Mouse (Mus musculus) myocyte (in vitro differentiated cells): ENCODE results near the gene Rnf169. TPM values are rescaled to one million over a fixed set of nuclear protein-coding genes. Genes with fewer than 3 reads are reported as not detected.

ENCODE experiments used
- H3K27me3 ChIP-seq: one replicate; pipeline ENCODE4 v1.6.1; 2011; ENCODE audit not compliant: control insufficient read depth, insufficient read depth, insufficient read length
- H3K36me3 ChIP-seq: one replicate; pipeline ENCODE4 v1.6.1; 2011; ENCODE audit not compliant: control insufficient read depth, insufficient read depth
- H3K4me2 ChIP-seq: one replicate; pipeline ENCODE4 v1.6.1; 2011; ENCODE audit warnings: low read depth, control low read depth
- H3K4me3 ChIP-seq: one replicate; pipeline ENCODE4 v1.5.1; 2011; ENCODE audit warnings: mild to moderate bottlenecking, control low read depth, moderate library complexity
- H3K79me2 ChIP-seq: one replicate; pipeline ENCODE4 v1.6.1; 2011; ENCODE audit not compliant: control insufficient read depth, insufficient read depth
- H3ac ChIP-seq: one replicate; pipeline ENCODE4 v1.6.1; 2011; ENCODE audit not compliant: control insufficient read depth, insufficient read length
- CEBPB ChIP-seq: IDR thresholded peaks from 2 replicates; pipeline ENCODE4 v1.6.1; 2011; ENCODE audit warnings: mild to moderate bottlenecking, moderate library complexity; ENCODE audit not compliant: poor library complexity, insufficient read depth, severe bottlenecking
- E2F4 ChIP-seq: IDR thresholded peaks from one replicate; pipeline ENCODE4 v1.6.1; 2011; ENCODE audit warnings: mild to moderate bottlenecking, control low read depth, moderate library complexity; ENCODE audit not compliant: insufficient read depth
- MAX ChIP-seq: IDR thresholded peaks from one replicate; pipeline ENCODE4 v1.6.1; 2011; ENCODE audit warnings: low read depth, mild to moderate bottlenecking, control low read depth
- MYOD1 ChIP-seq, 3 experiments: IDR thresholded peaks; one replicate each; pipeline ENCODE4 v1.6.1; 2011; ENCODE audit warnings: control low read depth in 2 of 3, low read depth in 2 of 3, mild to moderate bottlenecking in 2 of 3, moderate library complexity in 1 of 3; ENCODE audit not compliant: insufficient read length in 2 of 3, control insufficient read depth in 1 of 3
- MYOG ChIP-seq, 3 experiments: IDR thresholded peaks; one replicate each; pipeline ENCODE4 v1.6.1; 2011; ENCODE audit warnings: control low read depth in 2 of 3, low read depth in 2 of 3, mild to moderate bottlenecking in 2 of 3; ENCODE audit not compliant: insufficient read length in 2 of 3, control insufficient read depth in 1 of 3, insufficient read depth in 1 of 3
- POLR2A ChIP-seq: IDR thresholded peaks from one replicate; pipeline ENCODE4 v1.6.1; 2011; ENCODE audit warnings: low read depth, mild to moderate bottlenecking, control low read depth, moderate library complexity; ENCODE audit not compliant: insufficient read length
- POLR2AphosphoS2 ChIP-seq: IDR thresholded peaks from one replicate; pipeline ENCODE4 v1.6.1; 2011; ENCODE audit warnings: low read depth, control low read depth; ENCODE audit not compliant: insufficient read length
- REST ChIP-seq: IDR thresholded peaks from one replicate; pipeline ENCODE4 v1.6.1; 2011; ENCODE audit warnings: mild to moderate bottlenecking, control low read depth, moderate library complexity; ENCODE audit not compliant: insufficient read depth, insufficient read length
- SRF ChIP-seq: IDR thresholded peaks from one replicate; pipeline ENCODE4 v1.6.1; 2011; ENCODE audit warnings: low read depth; ENCODE audit not compliant: control insufficient read depth, insufficient read length
- TCF12 ChIP-seq: IDR thresholded peaks from one replicate; pipeline ENCODE4 v1.6.1; 2011; ENCODE audit warnings: mild to moderate bottlenecking, control low read depth; ENCODE audit not compliant: poor library complexity, insufficient read depth, severe bottlenecking
- TCF3 ChIP-seq: IDR thresholded peaks from one replicate; pipeline ENCODE4 v1.6.1; 2011; ENCODE audit warnings: low read depth, control low read depth; ENCODE audit not compliant: insufficient read length
- USF1 ChIP-seq: IDR thresholded peaks from one replicate; pipeline ENCODE4 v1.6.1; 2011; ENCODE audit warnings: low read depth, mild to moderate bottlenecking, control low read depth, moderate library complexity
- polyA plus RNA-seq: library from polyadenylated mRNA; unstranded; fragments of >200 nt; fragmentation: generic; extraction: Trizol; gene quantifications from one replicate; pipeline ENCODE4 v1.2.1, GENCODE M21; 2012; ENCODE audit warnings: missing spikeins

Gene Rnf169
- polyA plus RNA-seq, 1 experiment = 3.0 TPM

GRCm38 (mm10) chr7:99919971-99920370, 60.3 kb downstream of the Rnf169 start:
- H3K4me2 ChIP-seq = no peak overlapping the region
- H3ac ChIP-seq = no peak overlapping the region
- H3K27me3 ChIP-seq = peaks cover 22% of the 10 kb centered on the region
- no peaks in the 10 kb centered on the region for H3K79me2 ChIP-seq
- no peaks in the 10 kb centered on the region for H3K36me3 ChIP-seq
- no peak overlapping the region for H3K4me3 ChIP-seq
- TF ChIP-seq POLR2AphosphoS2 = peak; percentile 14
- no peak for TF ChIP-seq USF1

GRCm38 (mm10) chr7:99919164-99919563, 61.1 kb downstream of the Rnf169 start:
- Histone ChIP-seq H3K36me3 (no peaks in the 10 kb centered on the region), H3ac (no peak overlapping the region), H3K4me3 (no peak overlapping the region), H3K79me2 (no peaks in the 10 kb centered on the region), H3K4me2 (no peak overlapping the region), H3K27me3 (peaks cover 28% of the 10 kb centered on the region)
- TF ChIP-seq E2F4 = no peak
- TF ChIP-seq MYOD1 (IDR thresholded peaks at IDR 0.05; ENCODE audit: control insufficient read depth in 1 of 3, insufficient read length in 2 of 3, low read depth in 2 of 3) = no peak
- TF ChIP-seq REST = no peak
- no peak for TF ChIP-seq POLR2A
- TF ChIP-seq SRF = no peak
- no peak for TF ChIP-seq TCF12
- TF ChIP-seq TCF3 = no peak
- no peak for TF ChIP-seq CEBPB
- no peak for TF ChIP-seq USF1

GRCm38 (mm10) chr7:99917320-99917844, 62.9 kb downstream of the Rnf169 start:
- no peak overlapping the region for H3ac ChIP-seq
- H3K36me3 ChIP-seq = no peaks in the 10 kb centered on the region
- peaks cover 30% of the 10 kb centered on the region for H3K27me3 ChIP-seq
- no peak overlapping the region for H3K4me3 ChIP-seq
- no peaks in the 10 kb centered on the region for H3K79me2 ChIP-seq
- no peak for TF ChIP-seq TCF12
- no peak for TF ChIP-seq USF1
- TF ChIP-seq POLR2AphosphoS2 = peak; percentile 19
- H3K4me2 ChIP-seq = no peak overlapping the region

- TF ChIP-seq USF1 (no peak), MYOG (IDR thresholded peaks at IDR 0.05; ENCODE audit: control insufficient read depth in 1 of 3, insufficient read depth in 1 of 3, insufficient read length in 2 of 3, low read depth in 2 of 3) (no peak), REST (no peak), TCF3 (no peak), POLR2AphosphoS2 (no peak), MYOD1 (IDR thresholded peaks at IDR 0.05; ENCODE audit: control insufficient read depth in 1 of 3, insufficient read length in 2 of 3, low read depth in 2 of 3) (no peak), TCF12 (no peak), CEBPB (no peak), MAX (no peak), SRF (no peak), E2F4 (no peak), POLR2A (no peak)
- no peak overlapping the region for H3K4me3 ChIP-seq
- H3K4me2 ChIP-seq = no peak overlapping the region
These were observed 63.4 kb downstream of the Rnf169 start for GRCm38 (mm10) chr7:99916741-99917319.

GRCm38 (mm10) chr7:99915511-99915910, 64.7 kb downstream of the Rnf169 start:
- no peaks in the 10 kb centered on the region for H3K79me2 ChIP-seq
- H3K36me3 ChIP-seq = no peaks in the 10 kb centered on the region
- H3K4me2 ChIP-seq = no peak overlapping the region
- TF ChIP-seq E2F4 = no peak
- no peak for TF ChIP-seq SRF
- no peak for TF ChIP-seq TCF12
- no peak for TF ChIP-seq REST
- TF ChIP-seq MYOG (IDR thresholded peaks at IDR 0.05; ENCODE audit: control insufficient read depth in 1 of 3, insufficient read depth in 1 of 3, insufficient read length in 2 of 3, low read depth in 2 of 3) = no peak
- no peak for TF ChIP-seq MYOD1 (IDR thresholded peaks at IDR 0.05; ENCODE audit: control insufficient read depth in 1 of 3, insufficient read length in 2 of 3, low read depth in 2 of 3)
- TF ChIP-seq POLR2AphosphoS2 = no peak
- no peak for TF ChIP-seq CEBPB
- TF ChIP-seq POLR2A = no peak
- TF ChIP-seq USF1 = no peak
- TF ChIP-seq MAX = no peak
- no peak for TF ChIP-seq TCF3
- H3K4me3 ChIP-seq = no peak overlapping the region
- peaks cover 30% of the 10 kb centered on the region for H3K27me3 ChIP-seq
- no peak overlapping the region for H3ac ChIP-seq

More at GRCm38 (mm10) chr7:99916741-99917319, 63.4 kb downstream of the Rnf169 start:
- Histone ChIP-seq H3ac (no peak overlapping the region), H3K36me3 (no peaks in the 10 kb centered on the region), H3K27me3 (peaks cover 30% of the 10 kb centered on the region), H3K79me2 (no peaks in the 10 kb centered on the region)
